Mouse (Mus musculus) forebrain, embryonic 11.5 days (tissue): Measurements from ENCODE around the gene Man2a2. TPM values are rescaled to one million over a fixed set of nuclear protein-coding genes. Genes with fewer than 3 reads are reported as not detected.

Experiments used
- ATAC-seq: fragments of 200-750 bp; cut with Nextera tagmentation; replicated peaks from 2 replicates; pipeline ENCODE4 v1.8.0; 2017; ENCODE audit warnings: moderate TSS enrichment; ENCODE audit not compliant: low FRiP score
- DNase-seq: peaks from one replicate; pipeline ENCODE4 v3.0.0-alpha.2; 2017; ENCODE audit warnings: low spot score
- H3K27ac ChIP-seq: fragments of 300-500 bp; sonication (generic); 2 replicates; pipeline ENCODE4 v1.5.1; 2014; ENCODE audit warnings: low read depth, low read length
- H3K27me3 ChIP-seq: fragments of 300-500 bp; sonication (generic); 2 replicates; pipeline ENCODE4 v1.6.1; 2014; ENCODE audit warnings: mild to moderate bottlenecking, low read length, mixed read lengths; ENCODE audit not compliant: control insufficient read depth, insufficient read depth
- H3K36me3 ChIP-seq: fragments of 300-500 bp; sonication (generic); 2 replicates; pipeline ENCODE4 v1.6.1; 2014; ENCODE audit warnings: mild to moderate bottlenecking, low read length, moderate library complexity, mixed read lengths; ENCODE audit not compliant: control insufficient read depth, insufficient read depth
- H3K4me1 ChIP-seq: fragments of 300-500 bp; sonication (generic); replicated peaks from 2 replicates; pipeline ENCODE4 v1.6.1; 2014; ENCODE audit warnings: low read length, mixed read lengths; ENCODE audit not compliant: control insufficient read depth, insufficient read depth
- H3K4me2 ChIP-seq: fragments of 300-500 bp; sonication (generic); 2 replicates; pipeline ENCODE4 v1.6.1; 2014; ENCODE audit warnings: low read depth, mild to moderate bottlenecking, low read length, moderate library complexity, mixed read lengths; ENCODE audit not compliant: severe bottlenecking
- H3K4me3 ChIP-seq: fragments of 300-500 bp; sonication (generic); 2 replicates; pipeline ENCODE4 v1.5.1; 2014; ENCODE audit warnings: low read depth, low read length
- H3K9ac ChIP-seq: fragments of 300-500 bp; sonication (generic); 2 replicates; pipeline ENCODE4 v1.6.1; 2014; ENCODE audit warnings: low read length
- H3K9me3 ChIP-seq: fragments of 300-500 bp; sonication (generic); 2 replicates; pipeline ENCODE4 v1.6.1; 2016; ENCODE audit warnings: low read length, mixed read lengths; ENCODE audit not compliant: control insufficient read depth
- WGBS: fragments of 180-500 bp; shearing (Covaris S2); extraction: QIAGEN DNeasy Blood & Tissue Kit; methylation state at CpG from one replicate; pipeline ENCODE4 v1.1.7; 2014; 5-methylcytosine and 5-hydroxymethylcytosine counted together
- polyA plus RNA-seq: library from polyadenylated mRNA; unstranded; fragments of >200 nt; fragmentation: Nextera tagmentation; extraction: Ambion mirVana; gene quantifications from 2 replicates; pipeline ENCODE4 v1.2.1, GENCODE M21; 2014

Man2a2 gene
- polyA plus RNA-seq, 1 experiment from 2014 or later, result 18.8 TPM

GRCm38 (mm10) chr7:80370649-80371040 lies 530 bp downstream of the Man2a2 start:
- Histone ChIP-seq H3K27ac (peak overlapping the region; percentile 12; the same call in 1 of the 2 replicates), H3K4me2 (peak overlapping the region; percentile 83), H3K36me3 (peaks cover 6% of the 10 kb centered on the region; the same call in 1 of the 2 replicates), H3K4me1 (peaks cover 10% of the 10 kb centered on the region; the same call in 1 of the 2 replicates), H3K27me3 (no peaks in the 10 kb centered on the region), H3K9ac (peak overlapping the region; percentile 88), H3K4me3 (peak overlapping the region; percentile 94), H3K9me3 (no peaks in the 10 kb centered on the region)
- peak; percentile 67 for ATAC-seq
- WGBS, result 0% methylated on average over 30 of the region's 31 CpGs
- peak; percentile 81 for DNase-seq

GRCm38 (mm10) chr7:80369967-80370431 lies 1.2 kb downstream of the Man2a2 start:
- DNase-seq (no peak), ATAC-seq (no peak)
- H3K36me3 ChIP-seq, result peaks cover 6% of the 10 kb centered on the region; the same call in 1 of the 2 replicates
- H3K4me1 ChIP-seq, result peaks cover 10% of the 10 kb centered on the region; the same call in 1 of the 2 replicates
- H3K9me3 ChIP-seq, result no peaks in the 10 kb centered on the region
- H3K27me3 ChIP-seq, result no peaks in the 10 kb centered on the region
- H3K27ac ChIP-seq, result no peak overlapping the region
- peak overlapping the region; percentile 88 for H3K9ac ChIP-seq
- 62% methylated on average over 4 of the region's 4 CpGs for WGBS
- H3K4me3 ChIP-seq, result peak overlapping the region; percentile 94
- peak overlapping the region; percentile 83 for H3K4me2 ChIP-seq

- Histone ChIP-seq H3K9ac (no peak overlapping the region; the same call in 1 of the 2 replicates), H3K4me3 (no peak overlapping the region), H3K4me1 (peaks cover 10% of the 10 kb centered on the region; the same call in 1 of the 2 replicates), H3K27ac (no peak overlapping the region), H3K36me3 (peaks cover 6% of the 10 kb centered on the region; the same call in 1 of the 2 replicates), H3K9me3 (no peaks in the 10 kb centered on the region), H3K27me3 (no peaks in the 10 kb centered on the region), H3K4me2 (no peak overlapping the region; the same call in 1 of the 2 replicates)
- ATAC-seq (no peak), DNase-seq (no peak)
- WGBS, result 70% methylated on average over 5 of the region's 5 CpGs
Observed at GRCm38 (mm10) chr7:80369461-80369860, 1.7 kb downstream of the Man2a2 start.

- no peak overlapping the region for H3K9ac ChIP-seq
Observed at GRCm38 (mm10) chr7:80368635-80369421, 2.3 kb downstream of the Man2a2 start.

GRCm38 (mm10) chr7:80368009-80368408 lies 3.2 kb downstream of the Man2a2 start:
- peaks cover 10% of the 10 kb centered on the region; the same call in 1 of the 2 replicates for H3K4me1 ChIP-seq
- no peaks in the 10 kb centered on the region for H3K27me3 ChIP-seq
- H3K4me2 ChIP-seq, result no peak overlapping the region
- no peaks in the 10 kb centered on the region for H3K9me3 ChIP-seq
- H3K36me3 ChIP-seq, result peaks cover 6% of the 10 kb centered on the region; the same call in 1 of the 2 replicates
- H3K4me3 ChIP-seq, result no peak overlapping the region
- ATAC-seq (no peak), DNase-seq (no peak)
- no peak overlapping the region for H3K27ac ChIP-seq
- WGBS, result 93% methylated on average over 9 of the region's 9 CpGs
- H3K9ac ChIP-seq, result no peak overlapping the region

More at GRCm38 (mm10) chr7:80368635-80369421, 2.3 kb downstream of the Man2a2 start:
- ATAC-seq (no peak), DNase-seq (no peak)
- Histone ChIP-seq H3K27ac (no peak overlapping the region), H3K36me3 (peaks cover 6% of the 10 kb centered on the region; the same call in 1 of the 2 replicates), H3K4me1 (peaks cover 10% of the 10 kb centered on the region; the same call in 1 of the 2 replicates), H3K4me3 (no peak overlapping the region), H3K27me3 (no peaks in the 10 kb centered on the region), H3K4me2 (no peak overlapping the region), H3K9me3 (no peaks in the 10 kb centered on the region)
- WGBS, result 89% methylated on average over 20 of the region's 20 CpGs

GRCm38 (mm10) chr7:80367232-80367631 lies 3.9 kb downstream of the Man2a2 start:
- WGBS, result 97% methylated on average over 7 of the region's 7 CpGs
- Histone ChIP-seq H3K27ac (no peak overlapping the region), H3K9me3 (no peaks in the 10 kb centered on the region), H3K4me2 (no peak overlapping the region), H3K36me3 (peaks cover 6% of the 10 kb centered on the region; the same call in 1 of the 2 replicates), H3K4me3 (no peak overlapping the region), H3K9ac (no peak overlapping the region), H3K27me3 (no peaks in the 10 kb centered on the region), H3K4me1 (peaks cover 10% of the 10 kb centered on the region; the same call in 1 of the 2 replicates)
- ATAC-seq, result no peak
- DNase-seq, result no peak

- DNase-seq (no peak), ATAC-seq (no peak)
- no peak overlapping the region for H3K4me2 ChIP-seq
- no peak overlapping the region for H3K9ac ChIP-seq
- no peaks in the 10 kb centered on the region for H3K9me3 ChIP-seq
- no peaks in the 10 kb centered on the region for H3K27me3 ChIP-seq
- peaks cover 6% of the 10 kb centered on the region; the same call in 1 of the 2 replicates for H3K36me3 ChIP-seq
- no peak overlapping the region for H3K4me3 ChIP-seq
- no peak overlapping the region for H3K27ac ChIP-seq
- peaks cover 8% of the 10 kb centered on the region; the same call in 1 of the 2 replicates for H3K4me1 ChIP-seq
- 87% methylated on average over 2 of the region's 2 CpGs for WGBS
Observed at GRCm38 (mm10) chr7:80365759-80366158, 5.4 kb downstream of the Man2a2 start.

GRCm38 (mm10) chr7:80360435-80360834 lies 10.7 kb downstream of the Man2a2 start:
- H3K4me1 ChIP-seq, result peaks cover 5% of the 10 kb centered on the region; the same call in 1 of the 2 replicates
- no peak overlapping the region for H3K4me3 ChIP-seq
- no peaks in the 10 kb centered on the region; the same call in 1 of the 2 replicates for H3K36me3 ChIP-seq
- no peak overlapping the region for H3K27ac ChIP-seq
- 88% methylated on average over 3 of the region's 3 CpGs for WGBS
- H3K9me3 ChIP-seq, result no peaks in the 10 kb centered on the region
- ATAC-seq (no peak), DNase-seq (no peak)
- H3K9ac ChIP-seq, result no peak overlapping the region
- no peaks in the 10 kb centered on the region for H3K27me3 ChIP-seq
- no peak overlapping the region for H3K4me2 ChIP-seq
